Mouse (Mus musculus): ENCODE results near the gene Ifi27. TPM values are rescaled to one million over a fixed set of nuclear protein-coding genes. Genes with fewer than 3 reads are reported as not detected.
A peak's percentile ranks its signal among the peaks of the same experiment; 100 is the strongest.

The Ifi27 gene
- total and polyA plus RNA-seq, 2 experiments from 2014 or later, result 28.6 to 29.2 TPM

DNA sequence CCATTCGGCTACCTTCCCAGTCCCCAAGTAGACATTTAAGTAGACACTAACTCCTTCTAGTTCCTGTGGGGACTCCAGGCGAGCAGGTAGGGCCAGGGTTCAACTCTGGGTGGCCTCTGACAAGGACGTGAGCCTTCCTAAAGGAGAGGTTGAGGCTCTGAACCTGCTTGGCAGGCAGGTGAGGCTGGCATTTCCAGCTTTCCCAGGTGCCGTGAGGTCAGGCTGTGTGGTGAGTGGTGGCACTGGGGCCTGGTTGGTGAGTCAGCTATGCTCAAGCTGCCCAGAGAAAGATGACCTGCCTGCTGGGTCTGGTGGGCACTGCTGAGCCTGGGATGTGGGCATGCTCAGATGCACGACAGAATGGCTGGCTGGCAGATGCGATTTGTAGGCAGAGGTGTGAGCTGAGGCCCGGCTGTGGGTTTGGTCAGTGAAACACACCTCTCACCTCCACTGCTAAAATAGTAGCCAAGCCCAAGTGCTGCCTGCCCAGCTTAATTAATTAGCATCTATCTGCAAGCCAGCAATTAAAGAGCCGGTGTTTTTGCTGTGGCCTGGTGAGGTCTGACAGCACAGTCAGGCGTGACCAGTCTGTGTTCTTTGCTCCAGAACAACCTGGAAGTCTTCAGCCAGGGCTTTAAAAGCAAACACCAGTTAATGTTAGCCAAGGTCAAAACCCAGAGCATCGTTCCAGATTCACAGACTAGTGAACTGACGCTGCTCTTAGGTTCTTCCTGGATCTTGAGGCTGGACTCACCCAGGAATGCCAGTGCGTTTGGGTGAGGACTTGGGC lies 38.3 kb upstream of the Ifi27 start:
- ATAC-seq, result no peak
- DNase-seq (ENCODE audit: low spot score), result no peak
- WGBS, result 80% methylated on average over 12 of the region's 12 CpGs
- Histone ChIP-seq H3K36me3 (ENCODE audit: insufficient read depth, low read length) (0 out of 2 replicates have a peak, but pooled peaks cover 3% of the 10 kb centered on the region), H3K9me3 (ENCODE audit: low read length) (no peaks in the 10 kb centered on the region), H3K27me3 (ENCODE audit: insufficient read depth, low read length) (no peaks in the 10 kb centered on the region), H3K4me2 (ENCODE audit: low read depth, low read length) (no peak overlapping the region), H3K4me1 (ENCODE audit: insufficient read depth, low read length) (no peaks in the 10 kb centered on the region), H3K27ac (no peak overlapping the region), H3K4me3 (ENCODE audit: low read length) (no peak overlapping the region), H3K9ac (replicated peaks; ENCODE audit: low read length) (no peak overlapping the region)
- TF ChIP-seq CTCF (IDR thresholded peaks at IDR 0.05; ENCODE audit: low read depth), result no peak

DNA sequence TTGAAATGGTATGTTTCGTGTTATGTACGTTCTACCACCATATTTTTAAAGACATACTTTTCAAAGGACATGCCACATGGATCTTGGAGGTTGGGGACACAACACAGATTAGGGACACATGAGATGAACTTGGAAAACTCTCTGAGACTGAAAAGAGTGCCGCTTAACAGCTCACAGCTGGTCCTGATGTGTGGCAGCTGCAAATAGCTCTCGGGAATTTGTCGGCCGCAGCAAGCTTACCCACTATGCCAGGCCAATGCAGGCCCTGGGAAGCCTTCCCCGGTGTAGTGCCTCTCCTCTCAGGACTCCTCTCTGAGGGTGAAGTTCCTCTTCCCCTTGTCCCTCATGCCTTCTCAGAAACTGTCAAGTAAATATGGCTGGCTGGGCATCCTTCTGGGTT lies 37.3 kb upstream of the Ifi27 start:
- DNase-seq (ENCODE audit: low spot score) (no peak), ATAC-seq (no peak)
- Histone ChIP-seq H3K36me3 (ENCODE audit: insufficient read depth, low read length) (peaks cover 11% of the 10 kb centered on the region; the same call in 1 of the 2 replicates), H3K27ac (no peak overlapping the region), H3K27me3 (ENCODE audit: insufficient read depth, low read length) (no peaks in the 10 kb centered on the region), H3K4me3 (ENCODE audit: low read length) (no peak overlapping the region), H3K9me3 (ENCODE audit: low read length) (no peaks in the 10 kb centered on the region), H3K9ac (replicated peaks; ENCODE audit: low read length) (no peak overlapping the region), H3K4me2 (ENCODE audit: low read depth, low read length) (no peak overlapping the region), H3K4me1 (ENCODE audit: insufficient read depth, low read length) (no peaks in the 10 kb centered on the region)
- WGBS, result 82% methylated on average over 7 of the region's 7 CpGs
- TF ChIP-seq CTCF (IDR thresholded peaks at IDR 0.05; ENCODE audit: low read depth), result no peak

DNA sequence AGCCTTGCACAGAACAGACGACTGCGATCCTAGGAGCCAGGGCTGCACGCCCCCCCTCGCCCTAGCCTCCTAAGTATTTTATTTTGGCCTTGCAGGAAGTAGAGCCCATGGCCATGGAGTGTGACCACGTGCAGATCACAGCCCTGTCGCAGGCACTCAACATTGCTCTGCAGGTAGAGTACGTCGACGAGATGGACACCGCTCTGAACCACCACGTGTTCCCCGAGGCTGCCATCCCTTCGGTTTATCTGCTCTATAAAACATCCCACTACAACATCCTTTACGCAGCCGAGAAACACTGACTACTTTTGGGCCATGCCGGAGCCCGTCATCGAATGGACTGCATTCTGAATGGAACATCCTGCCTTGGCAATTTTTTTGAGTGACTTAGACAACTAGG lies 29.9 kb upstream of the Ifi27 start:
- Histone ChIP-seq H3K9ac (replicated peaks; ENCODE audit: low read length) (no peak overlapping the region), H3K9me3 (ENCODE audit: low read length) (no peaks in the 10 kb centered on the region), H3K27me3 (ENCODE audit: insufficient read depth, low read length) (no peaks in the 10 kb centered on the region), H3K4me1 (ENCODE audit: insufficient read depth, low read length) (no peaks in the 10 kb centered on the region), H3K4me2 (ENCODE audit: low read depth, low read length) (no peak overlapping the region), H3K27ac (no peak overlapping the region), H3K36me3 (ENCODE audit: insufficient read depth, low read length) (peaks cover 65% of the 10 kb centered on the region), H3K4me3 (ENCODE audit: low read length) (no peak overlapping the region)
- DNase-seq (ENCODE audit: low spot score) (no peak), ATAC-seq (no peak)
- no peak for TF ChIP-seq CTCF (IDR thresholded peaks at IDR 0.05; ENCODE audit: low read depth)
- 90% methylated on average over 18 of the region's 18 CpGs for WGBS

DNA sequence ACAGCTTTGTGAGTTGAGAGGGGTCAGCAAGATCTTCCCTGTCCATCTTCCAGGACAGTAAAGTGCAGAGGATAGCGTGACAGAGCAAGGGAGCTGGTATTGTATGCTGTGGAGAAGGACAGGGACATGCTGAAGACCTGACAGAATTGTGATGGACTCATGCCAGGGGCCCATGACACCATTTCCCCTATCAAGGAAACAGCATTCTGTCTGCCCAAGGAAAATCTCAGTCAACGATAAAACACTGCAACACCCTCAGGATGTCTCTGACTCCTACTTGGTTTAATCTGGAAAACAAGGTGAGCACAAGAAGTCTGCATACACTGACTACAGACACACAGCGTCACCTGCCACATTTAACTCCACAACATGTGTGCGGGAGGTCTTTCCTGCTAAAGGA lies 26.3 kb upstream of the Ifi27 start, which contains the start of gene 9330161L09Rik:
TSS of gene 9330161L09Rik (minus strand) at position 101 of the 400 bp plus-strand sequence.
- no peak for DNase-seq (ENCODE audit: low spot score)
- H3K4me2 ChIP-seq (ENCODE audit: low read depth, low read length), result no peak within 1 kb of the TSS
- H3K9ac ChIP-seq (replicated peaks; ENCODE audit: low read length), result no peak within 1 kb of the TSS
- TF ChIP-seq CTCF (IDR thresholded peaks at IDR 0.05; ENCODE audit: low read depth), result no peak
- no peaks in the 10 kb centered on the region for H3K9me3 ChIP-seq (ENCODE audit: low read length)
- no peak within 1 kb of the TSS for H3K4me3 ChIP-seq (ENCODE audit: low read length)
- 97% methylated on average over 4 of the region's 4 CpGs for WGBS
- no peaks in the 10 kb centered on the region for H3K27me3 ChIP-seq (ENCODE audit: insufficient read depth, low read length)
- H3K4me1 ChIP-seq (ENCODE audit: insufficient read depth, low read length), result no peaks in the 10 kb centered on the region
- ATAC-seq, result no peak
- H3K27ac ChIP-seq, result no peak within 1 kb of the TSS
- H3K36me3 ChIP-seq (ENCODE audit: insufficient read depth, low read length), result peaks cover 80% of the 10 kb centered on the region

DNA sequence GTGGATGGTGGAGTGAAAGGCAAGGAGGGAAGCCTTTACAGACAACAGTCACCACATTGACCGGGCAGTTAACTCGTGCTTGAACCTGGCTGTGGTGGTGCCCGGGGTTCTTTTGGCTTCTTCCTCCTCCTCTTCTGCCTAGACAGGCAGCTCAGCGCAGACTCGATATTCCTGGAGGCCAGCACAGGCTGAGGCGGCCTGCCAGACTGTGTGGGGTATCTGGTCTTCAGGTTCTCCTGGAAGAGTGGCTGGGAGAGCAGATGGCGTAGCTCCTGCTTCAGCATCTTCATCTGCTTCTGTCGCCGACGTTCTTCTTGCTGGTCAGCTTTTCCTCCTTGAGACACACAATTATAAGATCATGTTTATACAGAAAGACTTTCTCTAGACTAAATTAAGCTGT lies 25.9 kb upstream of the Ifi27 start:
- DNase-seq (ENCODE audit: low spot score) (no peak), ATAC-seq (no peak)
- Histone ChIP-seq H3K4me3 (ENCODE audit: low read length) (no peak overlapping the region), H3K36me3 (ENCODE audit: insufficient read depth, low read length) (peaks cover 80% of the 10 kb centered on the region), H3K27me3 (ENCODE audit: insufficient read depth, low read length) (no peaks in the 10 kb centered on the region), H3K9me3 (ENCODE audit: low read length) (no peaks in the 10 kb centered on the region), H3K27ac (no peak overlapping the region), H3K4me2 (ENCODE audit: low read depth, low read length) (no peak overlapping the region), H3K9ac (replicated peaks; ENCODE audit: low read length) (no peak overlapping the region), H3K4me1 (ENCODE audit: insufficient read depth, low read length) (no peaks in the 10 kb centered on the region)
- WGBS, result 95% methylated on average over 10 of the region's 10 CpGs
- TF ChIP-seq CTCF (IDR thresholded peaks at IDR 0.05; ENCODE audit: low read depth), result no peak

DNA sequence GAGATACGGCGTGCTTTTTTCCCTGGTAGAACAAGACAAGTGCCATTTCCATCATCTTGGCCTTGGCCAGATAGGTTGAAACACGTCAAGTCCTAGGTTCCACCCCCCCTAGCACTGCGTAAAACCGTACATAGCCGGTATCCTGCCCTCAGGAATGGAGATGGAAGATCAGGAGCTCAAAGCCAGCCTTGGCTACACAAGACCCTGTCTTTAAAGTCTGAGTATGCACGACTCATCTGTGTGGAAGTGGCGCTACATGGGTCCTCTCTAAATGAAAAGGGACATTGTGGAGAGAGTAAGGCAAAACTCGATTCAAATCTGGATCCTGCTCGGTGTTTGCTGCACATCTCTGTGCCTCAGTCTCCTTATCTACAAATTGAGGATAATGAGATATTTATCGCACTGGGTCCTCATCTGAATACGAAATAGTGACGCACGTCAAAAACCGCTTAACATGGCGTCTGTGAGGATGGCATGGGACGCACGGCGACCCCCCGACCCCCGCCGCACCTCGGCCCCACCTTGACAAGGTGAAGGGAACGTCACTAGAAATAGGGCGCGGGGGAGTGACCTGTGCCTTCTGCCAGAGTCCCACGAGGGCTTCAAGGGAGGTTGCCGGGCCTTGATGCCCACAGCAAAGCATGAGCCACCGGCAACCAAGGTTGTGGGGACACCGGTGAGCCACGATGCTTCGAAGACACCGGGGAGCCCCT lies 8.8 kb upstream of the Ifi27 start:
- H3K27me3 ChIP-seq (ENCODE audit: insufficient read depth, low read length), result no peaks in the 10 kb centered on the region
- ATAC-seq (peak; percentile 68), DNase-seq (ENCODE audit: low spot score) (peak; percentile 27)
- 11% methylated on average over 33 of the region's 33 CpGs for WGBS
- H3K4me3 ChIP-seq (ENCODE audit: low read length), result peak overlapping the region; percentile 98
- peaks cover 23% of the 10 kb centered on the region for H3K4me1 ChIP-seq (ENCODE audit: insufficient read depth, low read length)
- peak overlapping the region; percentile 90 for H3K27ac ChIP-seq
- peaks cover 4% of the 10 kb centered on the region; the same call in 1 of the 2 replicates for H3K36me3 ChIP-seq (ENCODE audit: insufficient read depth, low read length)
- H3K4me2 ChIP-seq (ENCODE audit: low read depth, low read length), result peak overlapping the region; percentile 96
- no peaks in the 10 kb centered on the region for H3K9me3 ChIP-seq (ENCODE audit: low read length)
- TF ChIP-seq CTCF (IDR thresholded peaks at IDR 0.05; ENCODE audit: low read depth), result no peak
- peak overlapping the region; percentile 83 for H3K9ac ChIP-seq (replicated peaks; ENCODE audit: low read length)

Data from hindbrain, postnatal 0 days (tissue).